Mouse (Mus musculus): ENCODE measurements around the gene Lhx6. TPM values are rescaled to one million over a fixed set of nuclear protein-coding genes. Genes with fewer than 3 reads are reported as not detected.

Lhx6 gene
- polyA plus RNA-seq, 1 experiment: 0.13 TPM

DNA sequence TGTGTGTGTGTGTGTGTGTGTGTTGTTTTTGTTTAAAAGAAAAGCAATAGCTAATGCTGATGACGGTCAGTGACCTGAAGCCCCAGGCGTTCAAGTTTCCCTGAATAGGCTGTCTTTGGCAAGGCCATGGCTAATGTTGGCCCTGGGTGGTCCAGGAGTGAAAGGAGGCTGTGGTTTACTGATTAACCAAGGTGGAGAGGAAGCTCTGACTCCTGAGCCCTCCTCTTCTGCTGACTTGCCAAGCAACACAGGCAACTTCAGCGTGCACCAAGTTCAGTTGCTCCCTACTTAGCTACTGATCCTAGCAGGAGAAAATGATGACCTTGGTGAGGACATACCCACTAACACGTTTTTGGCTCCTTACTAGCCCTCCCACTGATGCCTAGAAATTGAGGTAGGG is 12.5 kb downstream of the Lhx6 start:
- DNase-seq: no peak
- Histone ChIP-seq H3K27ac (ENCODE audit: insufficient read depth, low read length) (no peak overlapping the region), H3K4me3 (replicated peaks; ENCODE audit: insufficient read depth, low read depth, low read length) (no peak overlapping the region), H3K4me1 (ENCODE audit: control insufficient read depth, insufficient read depth, low read length) (no peaks in the 10 kb centered on the region), H3K27me3 (ENCODE audit: control insufficient read depth, insufficient read depth, low read length) (peaks cover 5% of the 10 kb centered on the region; the same call in 1 of the 2 replicates)
- WGBS: 19% methylated on average over 4 of the region's 4 CpGs
- TF ChIP-seq CTCF (IDR thresholded peaks at IDR 0.05; ENCODE audit: borderline replicate concordance, insufficient read depth, low read depth, low read length): no peak
- no peak for TF ChIP-seq POLR2A (IDR thresholded peaks at IDR 0.05; ENCODE audit: borderline replicate concordance, insufficient read depth, low read length)

DNA sequence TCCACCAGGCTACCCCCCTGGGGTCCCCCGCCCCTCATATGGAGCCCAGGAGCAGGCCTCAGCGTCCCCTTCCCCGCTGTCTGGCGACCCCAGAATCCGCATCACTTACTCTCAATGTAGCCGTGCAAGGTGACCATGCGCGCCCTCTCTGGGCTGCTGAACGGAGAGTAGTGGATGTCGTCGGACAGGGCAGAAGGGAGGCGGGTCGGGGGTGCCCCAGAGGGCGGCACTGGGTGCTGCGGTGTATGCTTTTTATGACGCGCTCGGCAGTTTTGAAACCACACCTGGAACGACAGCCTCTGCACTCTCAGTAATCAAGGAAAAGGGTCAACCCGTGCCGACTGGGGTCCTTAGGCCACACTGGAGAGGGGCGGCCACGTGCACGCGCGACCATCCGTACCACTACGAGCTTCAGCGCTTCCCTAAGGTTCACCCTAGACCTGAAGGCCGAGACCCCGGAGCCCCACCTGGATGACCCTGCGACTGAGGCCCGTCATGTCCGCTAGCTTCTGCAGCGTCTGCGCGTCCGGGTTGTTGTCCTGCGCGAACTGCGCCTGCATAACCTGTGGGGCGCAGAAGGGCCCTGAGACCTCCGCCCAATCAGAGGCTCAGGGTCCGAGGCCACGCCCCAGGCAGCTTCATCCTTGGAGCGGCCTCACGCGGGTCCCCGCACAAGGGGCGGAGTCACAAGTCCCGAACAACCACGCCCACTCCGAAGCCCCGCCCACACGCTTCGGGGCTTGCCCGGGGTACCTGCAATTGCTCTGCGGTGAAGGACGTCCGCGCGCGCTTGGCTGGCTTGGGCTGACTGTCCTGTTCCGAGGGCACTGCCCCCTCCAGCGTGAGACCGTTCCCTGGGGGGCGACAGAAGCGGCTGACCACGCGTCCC is 14.1 kb downstream of the Lhx6 start:
- DNase-seq: peak; percentile 10 to 16
- H3K4me1 ChIP-seq (ENCODE audit: control insufficient read depth, insufficient read depth, low read length): no peaks in the 10 kb centered on the region
- TF ChIP-seq POLR2A (IDR thresholded peaks at IDR 0.05; ENCODE audit: borderline replicate concordance, insufficient read depth, low read length): no peak
- H3K4me3 ChIP-seq (replicated peaks; ENCODE audit: insufficient read depth, low read depth, low read length): no peak overlapping the region
- 3% methylated on average over 70 of the region's 70 CpGs for WGBS
- H3K27me3 ChIP-seq (ENCODE audit: control insufficient read depth, insufficient read depth, low read length): peaks cover 1% of the 10 kb centered on the region; the same call in 1 of the 2 replicates
- H3K27ac ChIP-seq (ENCODE audit: insufficient read depth, low read length): no peak overlapping the region

DNA sequence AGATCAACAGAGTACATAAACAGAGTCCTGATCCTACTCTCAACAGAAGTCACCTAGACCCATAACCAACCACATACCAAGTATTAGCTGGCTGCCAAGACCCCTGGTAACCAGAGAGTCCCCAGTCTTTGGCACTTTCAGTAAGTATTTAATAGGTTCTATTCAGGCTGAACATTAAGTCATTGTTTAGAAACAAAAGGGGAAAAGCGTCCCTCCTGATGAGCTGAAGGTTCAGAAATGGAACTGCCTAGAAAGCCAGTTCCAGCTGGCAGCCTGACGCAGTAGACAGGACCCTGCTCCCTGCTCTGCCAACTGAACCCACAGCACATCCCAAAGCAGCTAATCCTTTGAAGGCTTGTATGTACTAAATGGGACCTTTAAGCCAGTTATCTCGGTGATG is 16.0 kb downstream of the Lhx6 start:
- WGBS: 33% methylated on average over 3 of the region's 3 CpGs
- no peak overlapping the region for H3K4me3 ChIP-seq (replicated peaks; ENCODE audit: insufficient read depth, low read depth, low read length)
- no peak for TF ChIP-seq POLR2A (IDR thresholded peaks at IDR 0.05; ENCODE audit: borderline replicate concordance, insufficient read depth, low read length)
- TF ChIP-seq CTCF (IDR thresholded peaks at IDR 0.05; ENCODE audit: borderline replicate concordance, insufficient read depth, low read depth, low read length): no peak
- H3K27me3 ChIP-seq (ENCODE audit: control insufficient read depth, insufficient read depth, low read length): peaks cover 1% of the 10 kb centered on the region; the same call in 1 of the 2 replicates
- no peak for DNase-seq
- no peaks in the 10 kb centered on the region for H3K4me1 ChIP-seq (ENCODE audit: control insufficient read depth, insufficient read depth, low read length)
- no peak overlapping the region for H3K27ac ChIP-seq (ENCODE audit: insufficient read depth, low read length)

DNA sequence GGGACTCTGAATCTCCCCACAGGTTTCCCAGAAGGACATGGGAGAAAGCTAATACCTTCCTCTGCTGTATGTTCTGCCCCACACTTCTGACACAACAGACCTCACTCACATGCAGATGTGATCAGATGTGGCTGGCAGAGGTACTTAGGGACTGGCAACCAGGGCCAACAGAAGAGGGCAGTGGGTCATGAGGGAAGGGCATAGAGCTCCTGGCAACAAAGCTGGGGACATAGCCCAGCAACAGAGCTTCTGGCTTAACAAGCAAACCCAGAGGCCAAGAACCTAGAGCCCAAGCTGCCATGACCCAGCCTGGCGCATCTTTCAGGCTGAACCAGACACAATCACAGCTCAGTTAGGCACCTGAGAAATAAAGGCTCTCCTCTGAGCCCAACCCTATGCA is 20.2 kb downstream of the Lhx6 start:
- TF ChIP-seq POLR2A (IDR thresholded peaks at IDR 0.05; ENCODE audit: borderline replicate concordance, insufficient read depth, low read length): no peak
- no peak for TF ChIP-seq CTCF (IDR thresholded peaks at IDR 0.05; ENCODE audit: borderline replicate concordance, insufficient read depth, low read depth, low read length)
- no peaks in the 10 kb centered on the region for H3K4me1 ChIP-seq (ENCODE audit: control insufficient read depth, insufficient read depth, low read length)
- H3K27me3 ChIP-seq (ENCODE audit: control insufficient read depth, insufficient read depth, low read length): no peaks in the 10 kb centered on the region
- H3K4me3 ChIP-seq (replicated peaks; ENCODE audit: insufficient read depth, low read depth, low read length): no peak overlapping the region
- no peak for DNase-seq
- WGBS: 63% methylated on average over 1 of the region's 1 CpGs
- H3K27ac ChIP-seq (ENCODE audit: insufficient read depth, low read length): no peak overlapping the region

DNA sequence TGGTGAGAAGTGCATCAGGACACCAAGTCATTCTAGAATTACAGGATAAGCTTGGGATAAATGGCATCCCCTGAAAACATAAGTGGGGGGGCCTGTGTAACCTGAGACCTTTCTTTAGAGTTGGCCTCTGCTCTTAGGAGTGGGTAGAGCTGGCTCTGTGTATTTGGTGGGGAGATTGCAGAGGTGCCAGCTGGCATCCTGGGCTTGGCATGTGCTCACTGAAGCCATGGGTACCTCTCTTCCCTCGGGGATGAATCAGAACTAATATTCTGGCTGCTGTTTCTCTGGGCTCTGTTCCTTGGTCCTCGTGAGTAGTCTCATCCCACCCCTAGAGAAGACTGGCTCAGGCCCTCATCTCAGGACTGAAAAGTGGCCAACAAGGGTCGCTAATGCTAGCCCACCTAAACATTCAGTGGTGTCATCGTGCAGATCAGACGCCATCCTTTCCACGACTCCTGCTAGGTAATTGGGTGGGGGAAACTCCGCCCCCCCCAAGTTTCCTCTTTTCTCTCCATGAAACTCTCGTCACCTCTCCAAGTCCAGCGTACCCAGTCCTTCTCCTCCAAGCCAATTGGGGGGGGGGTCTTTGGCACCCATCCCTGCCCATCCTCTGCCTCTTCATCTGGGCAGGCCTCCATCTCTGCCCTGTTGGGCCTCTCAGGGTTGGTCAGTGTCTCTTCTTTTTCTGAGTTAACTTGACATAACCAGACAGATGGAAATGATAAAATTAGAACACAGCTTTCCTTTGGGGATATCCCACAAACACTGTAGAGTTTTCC is 22.2 kb downstream of the Lhx6 start:
- Histone ChIP-seq H3K4me1 (ENCODE audit: control insufficient read depth, insufficient read depth, low read length) (no peaks in the 10 kb centered on the region), H3K4me3 (replicated peaks; ENCODE audit: insufficient read depth, low read depth, low read length) (no peak overlapping the region), H3K27me3 (ENCODE audit: control insufficient read depth, insufficient read depth, low read length) (no peaks in the 10 kb centered on the region), H3K27ac (ENCODE audit: insufficient read depth, low read length) (no peak overlapping the region)
- DNase-seq: no peak
- WGBS: 18% methylated on average over 9 of the region's 9 CpGs
- no peak for TF ChIP-seq CTCF (IDR thresholded peaks at IDR 0.05; ENCODE audit: borderline replicate concordance, insufficient read depth, low read depth, low read length)
- no peak for TF ChIP-seq POLR2A (IDR thresholded peaks at IDR 0.05; ENCODE audit: borderline replicate concordance, insufficient read depth, low read length)

- Histone ChIP-seq H3K27ac (ENCODE audit: insufficient read depth, low read length) (no peak overlapping the region), H3K27me3 (ENCODE audit: control insufficient read depth, insufficient read depth, low read length) (no peaks in the 10 kb centered on the region), H3K4me3 (replicated peaks; ENCODE audit: insufficient read depth, low read depth, low read length) (no peak overlapping the region), H3K4me1 (ENCODE audit: control insufficient read depth, insufficient read depth, low read length) (no peaks in the 10 kb centered on the region)
- no peak for DNase-seq
- TF ChIP-seq CTCF (IDR thresholded peaks at IDR 0.05; ENCODE audit: borderline replicate concordance, insufficient read depth, low read depth, low read length) (no peak), POLR2A (IDR thresholded peaks at IDR 0.05; ENCODE audit: borderline replicate concordance, insufficient read depth, low read length) (no peak)
- WGBS: 11% methylated on average over 9 of the region's 9 CpGs
These were observed 23.8 kb downstream of the Lhx6 start for GRCm38 (mm10) chr2:36081446-36081845.

DNA sequence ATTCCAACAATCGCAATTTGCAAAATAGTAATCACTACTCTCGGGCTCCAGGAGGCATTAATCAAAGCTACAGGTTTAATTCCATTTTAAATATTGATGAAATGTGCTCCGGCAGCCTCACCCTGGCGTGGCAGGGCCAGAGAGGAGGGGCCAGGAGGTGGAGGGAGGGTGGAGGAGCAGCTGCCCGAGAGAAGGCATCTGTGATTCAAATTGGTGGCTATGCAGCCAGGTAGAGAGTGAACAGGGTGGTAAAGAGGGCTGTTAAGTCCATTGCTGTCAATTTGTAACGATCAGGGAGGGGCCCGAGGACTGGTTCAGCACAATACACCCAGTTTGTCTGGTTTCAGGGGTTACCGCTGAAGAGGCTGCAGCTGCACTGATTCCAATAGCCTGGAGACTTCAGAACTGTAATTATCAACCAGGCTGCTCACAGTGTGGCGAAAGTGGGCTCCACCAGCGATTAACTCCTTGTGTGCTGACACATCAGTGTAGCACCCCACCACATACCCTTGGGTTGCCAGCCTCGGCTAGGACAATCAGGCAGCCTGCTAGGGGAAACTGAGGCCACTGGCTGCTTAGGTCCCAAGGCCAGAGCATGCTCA is 27.9 kb downstream of the Lhx6 start:
- Histone ChIP-seq H3K4me3 (replicated peaks; ENCODE audit: insufficient read depth, low read depth, low read length) (no peak overlapping the region), H3K27ac (ENCODE audit: insufficient read depth, low read length) (no peak overlapping the region), H3K27me3 (ENCODE audit: control insufficient read depth, insufficient read depth, low read length) (no peaks in the 10 kb centered on the region), H3K4me1 (ENCODE audit: control insufficient read depth, insufficient read depth, low read length) (no peaks in the 10 kb centered on the region; the same call in 1 of the 2 replicates)
- no peak for DNase-seq
- WGBS: 27% methylated on average over 11 of the region's 11 CpGs
- TF ChIP-seq CTCF (IDR thresholded peaks at IDR 0.05; ENCODE audit: borderline replicate concordance, insufficient read depth, low read depth, low read length): no peak
- TF ChIP-seq POLR2A (IDR thresholded peaks at IDR 0.05; ENCODE audit: borderline replicate concordance, insufficient read depth, low read length): no peak
